Mouse (Mus musculus) CH12.LX (cell line): ENCODE results near the gene Ncbp2.

ENCODE experiments used
- CHD1 ChIP-seq: IDR thresholded peaks from 2 replicates; pipeline ENCODE4 v1.6.1; 2012; ENCODE audit warnings: low read depth, low read length, improper control_type of control experiment, inconsistent platforms
- CHD2 ChIP-seq: IDR thresholded peaks from 2 replicates; pipeline ENCODE4 v1.6.1; 2011; ENCODE audit warnings: low read length, improper control_type of control experiment
- CTCF ChIP-seq, 2 experiments: IDR thresholded peaks in 1 of 2; conservative IDR thresholded peaks in 1 of 2; 2 replicates each; pipeline ENCODE4 v1.5.1; 2011 to 2012; ENCODE audit warnings: low read depth in 2 of 2, low read length in 2 of 2, improper control_type of control experiment in 1 of 2, inconsistent platforms in 1 of 2, mild to moderate bottlenecking in 1 of 2, moderate library complexity in 1 of 2
- E2F4 ChIP-seq: IDR thresholded peaks from 2 replicates; pipeline ENCODE4 v1.6.1; 2011; ENCODE audit warnings: low read depth, low read length, improper control_type of control experiment; ENCODE audit not compliant: insufficient replicate concordance
- EP300 ChIP-seq: IDR thresholded peaks from 2 replicates; pipeline ENCODE4 v1.6.1; 2011; ENCODE audit warnings: low read length, improper control_type of control experiment
- ETS1 ChIP-seq: conservative IDR thresholded peaks from 2 replicates; pipeline ENCODE4 v1.6.1; 2012; ENCODE audit warnings: low read depth, mild to moderate bottlenecking, inconsistent platforms, low read length, improper control_type of control experiment, moderate library complexity
- MAX ChIP-seq: IDR thresholded peaks from 2 replicates; pipeline ENCODE4 v1.6.1; 2011; ENCODE audit warnings: low read length, improper control_type of control experiment
- POLR2A ChIP-seq: IDR thresholded peaks from 2 replicates; pipeline ENCODE4 v1.6.1; 2011; ENCODE audit warnings: low read depth, mild to moderate bottlenecking, improper control_type of control experiment, low read length
- RAD21 ChIP-seq: IDR thresholded peaks from 2 replicates; pipeline ENCODE4 v1.6.1; 2011; ENCODE audit warnings: low read depth, mild to moderate bottlenecking, low read length, improper control_type of control experiment, moderate library complexity
- SMC3 ChIP-seq: IDR thresholded peaks from 2 replicates; pipeline ENCODE4 v1.6.1; 2011; ENCODE audit warnings: low read depth, low read length, improper control_type of control experiment
- USF1 ChIP-seq: IDR thresholded peaks from 2 replicates; pipeline ENCODE4 v1.6.1; 2014; ENCODE audit warnings: low read depth, mild to moderate bottlenecking, inconsistent platforms, low read length, improper control_type of control experiment

GRCm38 (mm10) chr16:32010330-32010729 lies 62.0 kb downstream of the Ncbp2 start:
- TF ChIP-seq CHD2, result no peak
- TF ChIP-seq EP300, result no peak
- no peak for TF ChIP-seq POLR2A
- no peak for TF ChIP-seq E2F4
- no peak for TF ChIP-seq RAD21
- TF ChIP-seq CTCF (conservative IDR thresholded peaks at IDR 0.05 in 1 of 2, IDR thresholded peaks at IDR 0.05 in 1 of 2; ENCODE audit: low read depth in 2 of 2, low read length in 2 of 2), result no peak
- TF ChIP-seq ETS1, result no peak
- TF ChIP-seq USF1, result no peak
- no peak for TF ChIP-seq MAX
- TF ChIP-seq CHD1, result no peak
- no peak for TF ChIP-seq SMC3
